Mouse (Mus musculus) forebrain, postnatal 0 days (tissue): ENCODE results near the gene Supt7l. TPM values are rescaled to one million over a fixed set of nuclear protein-coding genes. Genes with fewer than 3 reads are reported as not detected.

Experiments used
- ATAC-seq: fragments of 200-750 bp; cut with Nextera tagmentation; 2 replicates; pipeline ENCODE4 v1.8.0; 2017; ENCODE audit warnings: mild to moderate bottlenecking, moderate library complexity
- DNase-seq: peaks from one replicate; pipeline ENCODE4 v3.0.0-alpha.2; 2015
- H3K27ac ChIP-seq: fragments of 300-500 bp; sonication (generic); 2 replicates; pipeline ENCODE4 v1.5.1; 2014; ENCODE audit warnings: low read depth, mild to moderate bottlenecking, antibody characterized with exemption, low read length, moderate library complexity, mixed read lengths
- H3K27me3 ChIP-seq: fragments of 300-500 bp; sonication (generic); 2 replicates; pipeline ENCODE4 v1.6.1; 2014; ENCODE audit warnings: mild to moderate bottlenecking, low read length, mixed read lengths; ENCODE audit not compliant: insufficient read depth
- H3K36me3 ChIP-seq: fragments of 300-500 bp; sonication (generic); 2 replicates; pipeline ENCODE4 v1.6.1; 2014; ENCODE audit warnings: mild to moderate bottlenecking, moderate library complexity; ENCODE audit not compliant: insufficient read depth
- H3K4me1 ChIP-seq: fragments of 300-500 bp; sonication (generic); 2 replicates; pipeline ENCODE4 v1.6.1; 2014; ENCODE audit warnings: antibody characterized with exemption; ENCODE audit not compliant: insufficient read depth
- H3K4me2 ChIP-seq: fragments of 300-500 bp; sonication (generic); 2 replicates; pipeline ENCODE4 v1.6.1; 2014; ENCODE audit warnings: low read depth, mild to moderate bottlenecking, moderate library complexity
- H3K4me3 ChIP-seq: fragments of 300-500 bp; sonication (generic); 2 replicates; pipeline ENCODE4 v1.5.1; 2014; ENCODE audit warnings: low read depth, low read length, mixed read lengths
- H3K9ac ChIP-seq: fragments of 300-500 bp; sonication (generic); 2 replicates; pipeline ENCODE4 v1.6.1; 2014; ENCODE audit warnings: mild to moderate bottlenecking
- H3K9me3 ChIP-seq: fragments of 300-500 bp; sonication (generic); 2 replicates; pipeline ENCODE4 v1.6.1; 2016; ENCODE audit warnings: low read length
- CTCF ChIP-seq: sonication (generic); IDR thresholded peaks from 2 replicates; pipeline ENCODE4 v1.5.1; 2016; ENCODE audit warnings: antibody characterized with exemption, control low read depth, low read depth
- WGBS: fragments of 180-500 bp; shearing (Covaris S2); extraction: QIAGEN DNeasy Blood & Tissue Kit; methylation state at CpG from one replicate; pipeline ENCODE4 v1.1.7; 2014; 5-methylcytosine and 5-hydroxymethylcytosine counted together
- polyA plus RNA-seq: library from polyadenylated mRNA; unstranded; fragments of >200 nt; fragmentation: Nextera tagmentation; extraction: Ambion mirVana; gene quantifications from 2 replicates; pipeline ENCODE4 v1.2.1, GENCODE M21; 2015
- total RNA-seq: library from RNA; depleted of rRNA; stranded (reverse); fragments of >200 nt; gene quantifications from 2 replicates; pipeline ENCODE4 v1.2.3, GENCODE M21; 2014

Gene Supt7l
- total and polyA plus RNA-seq, 2 experiments from 2014 or later, result 19.7 to 29.6 TPM

DNA sequence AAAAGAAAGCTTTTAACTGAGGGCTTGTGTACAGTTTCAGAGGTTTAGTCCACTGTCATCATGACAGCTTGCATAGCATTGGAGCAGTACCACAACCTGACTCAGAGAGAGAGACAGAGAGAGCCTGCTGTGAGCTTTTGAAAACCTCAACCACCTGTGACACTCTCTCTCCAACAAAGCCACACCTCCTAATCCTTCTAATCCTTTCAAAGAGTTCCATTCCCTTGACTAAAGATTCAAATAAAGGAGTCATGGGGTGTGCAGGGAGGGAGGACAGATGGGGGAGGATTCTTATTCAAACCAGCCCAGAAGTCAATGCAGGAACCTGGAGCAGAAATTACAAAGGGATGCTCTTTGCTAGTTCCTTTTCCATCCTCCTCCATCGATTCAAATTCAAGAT is 35.6 kb downstream of the Supt7l start:
- peaks cover 7% of the 10 kb centered on the region for H3K36me3 ChIP-seq
- 0 out of 2 replicates have a peak, but pooled peaks cover 4% of the 10 kb centered on the region for H3K4me1 ChIP-seq
- no peak for ATAC-seq
- H3K9me3 ChIP-seq, result no peaks in the 10 kb centered on the region
- H3K4me2 ChIP-seq, result no peak overlapping the region
- TF ChIP-seq CTCF, result no peak
- no peak overlapping the region for H3K9ac ChIP-seq
- no peak for DNase-seq
- 45% methylated on average over 1 of the region's 1 CpGs for WGBS
- no peak overlapping the region for H3K4me3 ChIP-seq
- H3K27me3 ChIP-seq, result no peaks in the 10 kb centered on the region
- H3K27ac ChIP-seq, result no peak overlapping the region

DNA sequence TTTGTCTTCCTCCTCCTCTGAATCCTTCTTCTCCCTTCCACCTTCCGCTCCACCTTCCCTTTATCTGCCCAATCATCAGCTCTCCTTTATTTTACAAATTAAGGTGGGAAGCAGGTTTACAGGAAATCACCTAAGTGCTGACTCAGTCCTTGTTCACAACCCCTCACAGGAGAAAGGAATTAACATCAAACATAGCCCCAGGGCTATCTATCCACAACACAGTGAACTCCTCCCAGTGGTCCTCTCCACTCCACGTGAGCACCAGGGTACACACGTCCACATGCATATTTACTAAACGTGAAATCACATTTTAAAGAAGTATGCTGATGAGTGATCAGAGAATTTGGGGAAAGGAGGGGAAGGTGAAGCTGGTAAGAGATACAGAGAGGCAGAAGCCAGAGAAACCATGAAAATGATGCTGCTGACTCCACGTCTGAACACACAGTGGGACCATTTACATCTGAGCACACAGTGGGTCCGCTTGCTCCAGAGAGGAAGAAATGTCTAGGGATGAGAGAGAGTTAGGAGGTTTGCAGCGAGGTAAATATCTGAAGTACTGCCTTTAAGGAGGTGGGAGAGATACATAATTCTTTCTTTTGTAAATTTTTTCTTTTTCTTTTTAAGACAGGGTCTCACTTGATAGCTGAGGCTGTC is 38.4 kb downstream of the Supt7l start:
- DNase-seq, result no peak
- no peak overlapping the region for H3K9ac ChIP-seq
- WGBS, result 73% methylated on average over 7 of the region's 7 CpGs
- peaks cover 9% of the 10 kb centered on the region; the same call in 1 of the 2 replicates for H3K36me3 ChIP-seq
- no peaks in the 10 kb centered on the region for H3K9me3 ChIP-seq
- no peaks in the 10 kb centered on the region for H3K27me3 ChIP-seq
- no peak overlapping the region for H3K27ac ChIP-seq
- H3K4me3 ChIP-seq, result no peak overlapping the region
- no peak for TF ChIP-seq CTCF
- H3K4me1 ChIP-seq, result no peaks in the 10 kb centered on the region
- ATAC-seq, result no peak
- no peak overlapping the region for H3K4me2 ChIP-seq

DNA sequence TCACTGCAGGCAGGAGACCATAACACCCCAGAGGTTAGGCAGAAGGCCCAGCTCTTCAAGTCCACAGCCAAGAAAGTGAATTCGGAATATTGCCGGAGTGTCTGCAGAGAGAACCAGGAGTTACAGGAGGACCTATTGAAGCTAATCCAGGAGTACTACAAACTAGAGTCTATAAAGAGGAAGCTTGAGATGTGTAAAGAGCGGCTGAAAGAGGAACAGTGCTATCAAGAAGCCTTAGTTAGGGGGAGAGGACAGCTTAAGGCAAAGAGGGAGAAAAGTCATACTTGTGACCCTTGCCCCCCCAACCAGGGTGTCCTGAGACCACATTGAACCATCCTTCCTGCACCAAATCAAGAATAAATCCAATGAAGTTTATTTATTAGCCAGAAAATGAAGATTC is 39.7 kb downstream of the Supt7l start:
- DNase-seq, result no peak
- no peak overlapping the region for H3K4me3 ChIP-seq
- no peaks in the 10 kb centered on the region for H3K27me3 ChIP-seq
- peaks cover 12% of the 10 kb centered on the region; the same call in 1 of the 2 replicates for H3K36me3 ChIP-seq
- no peaks in the 10 kb centered on the region for H3K4me1 ChIP-seq
- no peak overlapping the region for H3K27ac ChIP-seq
- H3K9ac ChIP-seq, result no peak overlapping the region
- TF ChIP-seq CTCF, result no peak
- H3K4me2 ChIP-seq, result no peak overlapping the region
- WGBS, result 94% methylated on average over 3 of the region's 3 CpGs
- H3K9me3 ChIP-seq, result no peaks in the 10 kb centered on the region
- ATAC-seq, result no peak

DNA sequence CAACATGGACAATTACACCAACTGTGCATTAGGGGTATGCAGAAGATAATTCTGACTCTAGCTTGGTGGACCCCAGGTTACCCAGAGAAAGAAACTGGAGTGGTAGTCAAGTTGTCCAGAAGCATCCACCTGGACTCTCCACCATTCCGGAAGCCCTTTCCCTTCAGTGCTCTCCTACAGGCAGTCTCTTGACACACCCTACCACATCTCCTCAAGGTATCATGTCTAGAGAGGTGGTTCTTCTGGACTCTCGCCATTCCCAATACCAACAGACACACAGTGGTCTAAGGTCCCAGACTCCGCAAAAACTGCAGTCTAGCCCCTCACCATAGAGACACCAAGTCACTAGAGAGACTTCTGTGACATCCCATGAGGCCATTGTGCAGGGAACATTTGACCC is 42.2 kb downstream of the Supt7l start, which contains the start of gene 4930548H24Rik:
TSS of gene 4930548H24Rik (plus strand) at position 301 of the 400 bp plus-strand sequence.
- Histone ChIP-seq H3K9me3 (no peaks in the 10 kb centered on the region), H3K27ac (no peak within 1 kb of the TSS), H3K4me2 (no peak within 1 kb of the TSS), H3K36me3 (peaks cover 34% of the 10 kb centered on the region), H3K4me3 (no peak within 1 kb of the TSS), H3K4me1 (no peaks in the 10 kb centered on the region), H3K9ac (no peak within 1 kb of the TSS), H3K27me3 (no peaks in the 10 kb centered on the region)
- TF ChIP-seq CTCF, result no peak
- WGBS, result 94% methylated on average over 3 of the region's 3 CpGs
- ATAC-seq (no peak), DNase-seq (no peak)

DNA sequence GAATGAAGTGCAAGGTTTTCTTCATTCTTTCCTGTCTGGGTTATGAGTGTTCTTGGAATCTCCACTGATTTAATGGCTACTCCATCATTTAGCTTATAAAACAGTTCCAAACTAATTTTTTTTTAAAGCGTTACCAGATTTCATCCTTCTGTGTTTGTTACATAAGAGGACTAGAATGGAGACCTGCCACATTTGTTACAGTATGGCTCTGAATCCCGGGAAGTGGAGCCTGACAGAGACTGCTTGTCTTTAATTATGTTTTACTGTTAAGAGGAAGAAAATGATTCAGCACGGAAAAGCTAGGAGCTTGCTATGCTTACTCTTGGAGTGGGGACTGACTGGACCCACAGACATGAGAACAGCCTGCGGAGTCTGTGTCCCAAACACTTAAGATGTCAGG is 47.1 kb downstream of the Supt7l start:
- no peak for ATAC-seq
- WGBS, result 95% methylated on average over 4 of the region's 4 CpGs
- H3K36me3 ChIP-seq, result peaks cover 81% of the 10 kb centered on the region

DNA sequence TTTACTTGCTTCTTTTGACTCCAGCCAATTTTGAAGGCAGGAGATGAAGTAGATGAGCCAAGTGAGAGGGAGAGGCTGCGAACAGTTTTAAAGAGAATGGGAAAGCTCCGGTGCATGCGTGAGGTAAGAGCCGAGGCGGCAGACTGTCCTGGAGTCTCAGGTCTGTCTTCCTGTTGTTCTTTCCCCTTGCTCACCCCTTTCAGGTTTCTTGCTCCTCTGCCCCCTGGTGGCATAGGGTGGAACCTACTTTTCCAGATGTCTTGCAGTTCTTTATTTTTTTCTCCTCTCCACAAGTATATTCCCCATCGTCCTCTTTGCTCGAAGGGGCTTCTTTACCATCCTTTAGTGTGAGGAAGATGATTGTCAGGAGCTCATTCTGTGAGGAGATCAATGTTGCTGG is 57.3 kb downstream of the Supt7l start:
- Histone ChIP-seq H3K27ac (no peak overlapping the region), H3K27me3 (no peaks in the 10 kb centered on the region), H3K4me1 (no peaks in the 10 kb centered on the region), H3K36me3 (peaks cover 87% of the 10 kb centered on the region), H3K4me2 (no peak overlapping the region), H3K9ac (no peak overlapping the region), H3K4me3 (no peak overlapping the region), H3K9me3 (no peaks in the 10 kb centered on the region)
- DNase-seq, result peak; percentile 22
- WGBS, result 82% methylated on average over 7 of the region's 7 CpGs
- peak; percentile 67 for TF ChIP-seq CTCF
- no peak for ATAC-seq

More for the DNA sequence above, 47.1 kb downstream of the Supt7l start:
- Histone ChIP-seq H3K27me3 (no peaks in the 10 kb centered on the region), H3K27ac (no peak overlapping the region), H3K9me3 (no peaks in the 10 kb centered on the region), H3K4me3 (no peak overlapping the region), H3K4me1 (no peaks in the 10 kb centered on the region), H3K4me2 (no peak overlapping the region), H3K9ac (no peak overlapping the region)
- TF ChIP-seq CTCF, result no peak
- DNase-seq, result no peak

DNA sequence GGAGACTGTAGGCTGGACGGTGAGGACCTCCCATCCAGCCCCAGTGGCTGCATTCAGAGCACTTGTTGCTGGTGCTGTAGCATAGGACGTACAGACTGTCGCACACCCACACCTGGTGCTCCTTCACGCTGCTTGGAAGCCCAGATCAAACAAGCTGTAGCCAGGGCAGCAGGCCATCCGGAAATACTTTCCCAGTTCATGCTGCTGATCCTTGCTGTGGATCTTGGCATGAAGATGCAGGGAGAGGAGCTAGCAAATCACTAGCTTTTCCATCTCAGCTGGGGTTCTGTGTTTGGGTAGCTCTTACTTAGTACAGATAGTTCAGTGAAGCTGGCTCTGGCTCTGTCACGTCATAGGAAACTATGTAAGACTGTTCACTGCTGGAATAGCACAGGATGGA is 57.9 kb downstream of the Supt7l start:
- Histone ChIP-seq H3K9me3 (no peaks in the 10 kb centered on the region), H3K9ac (no peak overlapping the region), H3K36me3 (peaks cover 83% of the 10 kb centered on the region), H3K27ac (no peak overlapping the region), H3K4me1 (no peaks in the 10 kb centered on the region), H3K4me3 (no peak overlapping the region), H3K4me2 (no peak overlapping the region), H3K27me3 (no peaks in the 10 kb centered on the region)
- DNase-seq, result no peak
- no peak for TF ChIP-seq CTCF
- 91% methylated on average over 6 of the region's 6 CpGs for WGBS
- no peak for ATAC-seq
